Mouse (Mus musculus) liver, embryonic 16.5 days (tissue): ENCODE results near the gene Olfr201. TPM values are rescaled to one million over a fixed set of nuclear protein-coding genes. Genes with fewer than 3 reads are reported as not detected.
"Not testable (repeated sequence)": the region's sequence is repeated elsewhere in the genome, so short reads cannot be mapped to it uniquely, and the experiment has no call there.

Source experiments
- ATAC-seq: fragments of 200-750 bp; cut with Nextera tagmentation; 2 replicates; pipeline ENCODE4 v1.8.0; 2017; ENCODE audit warnings: low read depth, mild to moderate bottlenecking, moderate number of reproducible peaks, moderate library complexity
- H3K27ac ChIP-seq: fragments of 300-500 bp; sonication (generic); 2 replicates; pipeline ENCODE4 v1.5.1; 2014; ENCODE audit warnings: mild to moderate bottlenecking, low read length
- H3K27me3 ChIP-seq: fragments of 300-500 bp; sonication (generic); 2 replicates; pipeline ENCODE4 v1.6.1; 2014; ENCODE audit warnings: low read depth, low read length, mixed read lengths; ENCODE audit not compliant: control insufficient read depth, insufficient read depth
- H3K36me3 ChIP-seq: fragments of 300-500 bp; sonication (generic); 2 replicates; pipeline ENCODE4 v1.6.1; 2014; ENCODE audit warnings: mild to moderate bottlenecking; ENCODE audit not compliant: control insufficient read depth, insufficient read depth
- H3K4me1 ChIP-seq: fragments of 300-500 bp; sonication (generic); 2 replicates; pipeline ENCODE4 v1.6.1; 2014; ENCODE audit warnings: low read depth, low read length, mixed read lengths; ENCODE audit not compliant: control insufficient read depth
- H3K4me2 ChIP-seq: fragments of 300-500 bp; sonication (generic); 2 replicates; pipeline ENCODE4 v1.6.1; 2014; ENCODE audit warnings: low read depth, low read length, mixed read lengths
- H3K4me3 ChIP-seq: fragments of 300-500 bp; sonication (generic); 2 replicates; pipeline ENCODE4 v1.5.1; 2014; ENCODE audit warnings: low read depth, mild to moderate bottlenecking, low read length
- H3K9ac ChIP-seq: fragments of 300-500 bp; sonication (generic); 2 replicates; pipeline ENCODE4 v1.6.1; 2014; ENCODE audit warnings: low read depth, low read length
- H3K9me3 ChIP-seq: fragments of 300-500 bp; sonication (generic); replicated peaks from 2 replicates; pipeline ENCODE4 v1.6.1; 2016; ENCODE audit warnings: low read length; ENCODE audit not compliant: control insufficient read depth
- WGBS: fragments of 180-500 bp; shearing (Covaris S2); extraction: QIAGEN DNeasy Blood & Tissue Kit; methylation state at CpG from one replicate; pipeline ENCODE4 v1.1.7; 2014; ENCODE audit not compliant: insufficient replicate concordance; 5-methylcytosine and 5-hydroxymethylcytosine counted together
- polyA plus RNA-seq: library from polyadenylated mRNA; unstranded; fragments of >200 nt; fragmentation: Nextera tagmentation; extraction: Ambion mirVana; gene quantifications from 2 replicates; pipeline ENCODE4 v1.2.1, GENCODE M21; 2015

The Olfr201 gene
- 0.06 and 0.09 TPM in 2 replicates for polyA plus RNA-seq

DNA sequence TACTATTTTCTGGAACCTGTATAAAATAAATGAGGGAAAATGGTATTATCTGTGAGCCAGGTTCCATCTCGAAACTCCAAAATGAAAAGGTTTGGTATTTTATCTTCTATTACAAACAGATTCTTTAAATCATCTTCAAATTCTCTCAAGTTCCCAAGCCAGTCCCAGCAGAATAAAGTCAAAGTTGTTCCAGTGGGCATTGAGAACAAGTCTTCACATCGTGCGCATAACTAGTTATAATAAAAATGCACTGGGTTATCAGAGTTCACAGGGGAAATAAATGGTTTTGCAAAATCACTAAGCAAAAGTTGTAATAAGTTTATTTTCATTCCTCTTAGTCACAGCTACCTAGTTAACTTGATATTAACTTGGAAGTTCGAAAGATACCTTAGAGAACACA lies at the start of gene Olfr201:
Olfr201 (minus strand) TSS at position 101 of the 400 bp plus-strand sequence.
- ATAC-seq, H3K4me2 ChIP-seq, H3K4me3 ChIP-seq, H3K27ac ChIP-seq, H3K9me3 ChIP-seq, H3K9ac ChIP-seq, H3K4me1 ChIP-seq, H3K36me3 ChIP-seq, H3K27me3 ChIP-seq: not testable (repeated sequence)
- WGBS, result 58% methylated on average over 4 of the region's 4 CpGs

DNA sequence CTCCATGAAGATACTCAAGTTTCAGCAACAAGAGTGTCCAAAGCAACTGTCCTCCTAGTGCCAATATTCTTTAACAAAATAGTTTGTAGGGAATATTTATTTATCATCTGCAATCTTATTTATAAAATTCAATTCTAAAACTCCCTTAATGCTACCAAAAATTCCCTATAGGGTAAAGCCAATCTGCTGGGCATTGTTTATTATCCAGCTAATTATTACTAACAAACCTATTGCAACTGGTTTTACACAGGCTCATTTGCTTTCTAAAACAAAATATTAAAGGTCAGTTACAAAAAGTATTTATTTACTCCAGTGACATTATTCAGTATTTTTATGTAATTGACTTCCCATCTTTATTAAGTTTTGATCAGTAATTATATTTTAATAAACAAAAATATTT lies 45.7 kb upstream of the Olfr201 start, which contains the start of gene Olfr204:
Olfr204 (minus strand) TSS at position 101 of the 400 bp plus-strand sequence.
- H3K4me2 ChIP-seq, result no peak within 1 kb of the TSS
- no peak within 1 kb of the TSS for H3K9ac ChIP-seq
- no peaks in the 10 kb centered on the region for H3K36me3 ChIP-seq
- no peaks in the 10 kb centered on the region for H3K4me1 ChIP-seq
- no peak within 1 kb of the TSS for H3K4me3 ChIP-seq
- no peak within 1 kb of the TSS for H3K27ac ChIP-seq
- no peaks in the 10 kb centered on the region for H3K27me3 ChIP-seq
- H3K9me3 ChIP-seq, result no peaks in the 10 kb centered on the region
- ATAC-seq, result no peak

DNA sequence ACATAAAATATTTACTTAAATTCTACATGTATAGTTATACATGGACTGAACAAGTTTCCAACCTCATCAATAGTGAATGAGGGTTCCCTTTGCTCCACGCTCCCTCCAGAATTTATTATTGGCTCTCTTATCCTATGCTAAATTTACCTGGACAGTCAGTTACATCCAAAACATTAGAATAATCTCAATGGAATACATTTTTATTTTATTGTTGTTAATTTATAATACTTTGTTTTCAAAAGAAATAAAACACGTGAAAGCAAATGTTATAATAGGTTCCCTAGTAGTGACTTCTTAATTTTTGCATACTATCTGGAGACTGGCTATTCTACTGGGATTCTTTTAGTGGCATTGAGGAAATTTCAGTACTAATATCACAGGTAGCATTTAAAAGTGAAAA lies 26.1 kb upstream of the Olfr201 start, which contains the start of gene Olfr203:
Olfr203 (plus strand) TSS at position 301 of the 400 bp plus-strand sequence.
- WGBS, result 65% methylated on average over 2 of the region's 2 CpGs
- Histone ChIP-seq H3K4me2 (no peak within 1 kb of the TSS), H3K36me3 (no peaks in the 10 kb centered on the region), H3K27ac (no peak within 1 kb of the TSS), H3K9me3 (no peaks in the 10 kb centered on the region), H3K4me1 (no peaks in the 10 kb centered on the region), H3K9ac (no peak within 1 kb of the TSS), H3K27me3 (no peaks in the 10 kb centered on the region), H3K4me3 (no peak within 1 kb of the TSS)
- no peak for ATAC-seq

DNA sequence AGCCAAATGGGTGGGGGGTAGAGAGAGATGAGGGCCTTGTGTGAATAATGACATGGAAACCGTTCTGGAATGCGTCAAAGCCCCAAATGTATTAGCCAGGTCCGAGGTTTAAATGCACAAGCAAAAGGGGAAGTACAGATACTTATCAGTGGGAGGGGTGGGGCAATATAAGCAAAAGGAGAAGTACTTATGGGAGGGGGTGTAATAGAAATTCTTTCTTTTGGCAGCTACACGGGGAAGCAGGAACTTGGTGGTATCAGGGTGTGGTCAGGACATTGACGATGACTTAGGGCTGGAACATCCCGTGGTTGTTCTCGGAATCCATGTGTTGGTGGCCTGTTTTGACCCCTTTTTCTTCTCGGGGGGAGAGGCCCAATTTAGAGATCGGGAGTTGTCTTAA lies 15.1 kb upstream of the Olfr201 start:
- not testable (repeated sequence) for H3K36me3 ChIP-seq, H3K4me2 ChIP-seq, ATAC-seq, H3K9ac ChIP-seq, H3K9me3 ChIP-seq, H3K27ac ChIP-seq, H3K4me1 ChIP-seq, H3K4me3 ChIP-seq, H3K27me3 ChIP-seq
- WGBS, result 39% methylated on average over 9 of the region's 9 CpGs

DNA sequence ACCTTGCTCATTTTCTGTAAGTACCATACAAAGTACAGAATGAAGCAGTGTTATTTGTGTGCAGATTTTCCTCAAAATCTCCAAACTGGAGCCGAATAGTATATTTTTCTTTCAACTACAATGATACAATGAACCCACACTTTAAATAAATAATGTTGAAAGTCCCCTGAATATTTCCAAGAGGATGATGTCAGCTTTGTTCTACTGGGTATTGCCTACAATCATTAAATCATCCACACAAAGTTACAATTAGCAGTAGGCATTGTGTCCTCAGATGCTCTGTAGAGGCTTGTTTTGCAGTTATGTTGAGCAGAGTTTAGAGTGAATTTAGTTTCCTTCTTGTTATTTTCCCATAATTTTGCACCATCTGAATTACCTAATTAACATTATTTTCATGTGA lies 14.3 kb upstream of the Olfr201 start, which contains the start of gene Olfr202:
Olfr202 (minus strand) TSS at position 101 of the 400 bp plus-strand sequence.
- H3K36me3 ChIP-seq, result no peaks in the 10 kb centered on the region
- 68% methylated on average over 1 of the region's 1 CpGs for WGBS
- H3K9me3 ChIP-seq, result no peaks in the 10 kb centered on the region
- H3K4me2 ChIP-seq, result no peak within 1 kb of the TSS
- H3K27ac ChIP-seq, result no peak within 1 kb of the TSS
- no peak for ATAC-seq
- no peak within 1 kb of the TSS for H3K4me3 ChIP-seq
- H3K27me3 ChIP-seq, result no peaks in the 10 kb centered on the region
- no peaks in the 10 kb centered on the region for H3K4me1 ChIP-seq
- no peak within 1 kb of the TSS for H3K9ac ChIP-seq

DNA sequence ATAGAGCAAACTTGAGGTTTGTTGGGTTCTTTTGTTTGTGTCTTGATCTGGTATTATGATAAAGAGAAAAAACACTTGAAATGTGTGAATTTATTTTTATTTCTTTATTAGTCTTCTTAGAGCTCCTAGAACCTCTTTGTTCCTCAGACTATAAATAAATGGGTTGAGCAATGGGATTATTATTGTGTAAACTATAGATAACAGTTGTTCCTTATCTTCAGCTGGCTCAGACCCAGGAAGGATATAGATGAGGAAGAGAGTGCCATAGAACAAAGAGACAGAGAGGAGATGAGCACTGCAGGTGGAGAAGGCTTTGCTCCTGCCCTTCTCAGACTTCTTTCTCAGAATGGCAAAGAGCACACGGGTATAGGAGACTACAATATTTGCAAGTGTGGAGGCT lies 11.0 kb upstream of the Olfr201 start:
- Histone ChIP-seq H3K9me3 (no peaks in the 10 kb centered on the region), H3K36me3 (no peaks in the 10 kb centered on the region), H3K4me1 (no peaks in the 10 kb centered on the region), H3K27ac (no peak overlapping the region), H3K27me3 (no peaks in the 10 kb centered on the region), H3K4me2 (no peak overlapping the region), H3K4me3 (no peak overlapping the region), H3K9ac (no peak overlapping the region)
- 36% methylated on average over 1 of the region's 1 CpGs for WGBS
- no peak for ATAC-seq

DNA sequence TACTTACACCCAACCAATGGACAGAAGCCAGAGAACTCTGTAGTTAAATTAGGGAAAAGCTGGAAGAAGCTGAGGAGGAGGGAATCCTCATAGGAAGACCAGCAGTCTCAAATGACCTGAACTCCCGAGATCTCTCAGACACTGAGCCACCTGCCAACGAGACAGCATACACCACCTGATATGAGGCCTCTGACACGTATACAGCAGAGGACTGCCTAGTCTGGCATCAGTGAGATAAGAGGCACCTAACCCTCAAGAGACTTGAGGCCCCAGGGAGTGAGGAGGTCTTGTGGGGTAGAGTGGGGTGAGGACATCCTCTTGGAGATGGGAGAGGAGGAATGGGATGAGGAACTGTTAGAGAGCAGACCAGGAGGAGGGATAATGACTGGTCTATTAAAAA lies 8.1 kb upstream of the Olfr201 start:
- H3K36me3 ChIP-seq, result no peaks in the 10 kb centered on the region
- H3K27ac ChIP-seq, result no peak overlapping the region
- no peaks in the 10 kb centered on the region for H3K4me1 ChIP-seq
- H3K4me3 ChIP-seq, result no peak overlapping the region
- H3K27me3 ChIP-seq, result no peaks in the 10 kb centered on the region
- no peak overlapping the region for H3K9ac ChIP-seq
- H3K9me3 ChIP-seq, result no peaks in the 10 kb centered on the region
- peak; percentile 83 for ATAC-seq
- no peak overlapping the region for H3K4me2 ChIP-seq
- WGBS, result 38% methylated on average over 3 of the region's 3 CpGs

DNA sequence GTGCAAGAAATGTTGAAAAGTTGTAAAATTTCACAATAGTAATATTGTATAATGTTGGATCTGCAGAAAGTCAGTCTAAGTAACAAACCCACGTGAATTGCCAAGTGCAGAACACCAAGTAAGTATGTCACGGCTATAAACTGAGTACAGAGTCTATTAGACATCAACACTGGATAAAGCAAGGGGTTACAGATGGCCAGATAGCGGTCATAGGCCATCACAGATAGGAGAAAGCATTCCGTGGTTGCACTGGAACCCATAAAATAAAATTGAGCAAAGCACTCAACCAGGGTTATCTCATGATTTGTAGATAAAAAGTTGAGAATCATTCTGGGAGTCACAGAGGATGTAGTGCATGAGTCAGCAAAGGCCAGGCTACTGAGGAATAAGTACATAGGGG lies 3.3 kb downstream of the Olfr201 start:
- H3K4me2 ChIP-seq, H3K27ac ChIP-seq, H3K27me3 ChIP-seq, H3K4me1 ChIP-seq, H3K36me3 ChIP-seq, ATAC-seq, H3K9me3 ChIP-seq, H3K9ac ChIP-seq, H3K4me3 ChIP-seq: not testable (repeated sequence)
- 46% methylated on average over 4 of the region's 4 CpGs for WGBS

DNA sequence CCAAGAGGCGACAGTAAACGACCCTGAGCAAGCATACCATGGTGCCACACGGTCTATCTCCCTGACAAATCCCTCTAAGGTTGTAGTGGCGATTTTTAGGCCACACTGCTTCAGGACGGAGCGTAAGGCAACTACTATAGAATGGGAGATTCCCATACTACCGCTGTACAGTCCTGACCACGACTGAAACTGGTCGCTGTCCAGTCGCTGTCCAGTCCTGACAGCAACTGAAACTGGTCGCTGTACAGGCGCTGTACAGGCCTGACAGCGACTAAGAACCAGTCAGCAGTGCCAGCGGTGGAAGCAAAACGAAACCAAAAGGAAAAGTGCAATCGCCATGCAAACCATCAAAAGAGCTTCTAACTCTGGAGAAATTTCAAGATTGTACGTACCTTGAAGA lies 22.7 kb downstream of the Olfr201 start:
- H3K4me3 ChIP-seq, result no peak overlapping the region
- H3K9me3 ChIP-seq, result no peaks in the 10 kb centered on the region
- ATAC-seq, result no peak
- H3K27me3 ChIP-seq, result no peaks in the 10 kb centered on the region
- WGBS, result 67% methylated on average over 17 of the region's 17 CpGs
- H3K27ac ChIP-seq, result no peak overlapping the region
- no peak overlapping the region for H3K9ac ChIP-seq
- no peaks in the 10 kb centered on the region for H3K36me3 ChIP-seq
- H3K4me1 ChIP-seq, result no peaks in the 10 kb centered on the region
- H3K4me2 ChIP-seq, result no peak overlapping the region
